Comparison of ENCODE assay signal across 7 mouse cellular contexts in the genomic region with DNA sequence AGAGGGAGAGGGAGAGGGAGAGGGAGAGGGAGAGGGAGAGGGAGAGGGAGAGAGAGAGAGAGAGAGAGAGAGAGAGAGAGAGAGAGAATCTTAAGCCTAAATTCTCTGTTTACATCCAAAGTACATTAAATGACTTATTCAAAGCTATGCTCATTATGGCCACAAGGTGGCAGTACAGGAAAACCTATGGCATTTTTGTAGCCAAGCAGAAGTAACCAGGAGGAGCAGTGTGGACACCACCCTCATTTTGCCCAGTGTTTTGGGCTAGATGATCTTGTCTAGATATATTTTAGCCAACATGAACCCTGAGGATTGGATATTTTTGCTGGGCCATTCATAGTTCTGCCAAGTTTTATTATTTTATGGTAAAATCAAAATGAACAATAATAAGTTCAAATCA. TPM values are rescaled to one million over a fixed set of nuclear protein-coding genes. Genes with fewer than 3 reads are reported as not detected.
A peak's percentile ranks its signal among the peaks of the same experiment; 100 is the strongest.
DNase-seq lines count a peak whose midpoint lies in the region; ATAC-seq and TF ChIP-seq lines count a peak whose summit lies in the region.

No protein-coding gene starts in this region.

- no peaks in the 10 kb centered on the region for H3K9me3 ChIP-seq in forebrain, postnatal 0 days (ENCODE audit: low read length)
- H3K9me3 ChIP-seq in lung, embryonic 14.5 days (ENCODE audit: low read depth, low read length), result no peaks in the 10 kb centered on the region

- H3K4me3 ChIP-seq in layer of hippocampus, adult 2 months, result no peak overlapping the region
- no peak overlapping the region for H3K4me3 ChIP-seq in forebrain, postnatal 0 days (ENCODE audit: low read depth, low read length)
- H3K4me3 ChIP-seq in lung, embryonic 14.5 days (ENCODE audit: low read depth, low read length), result no peak overlapping the region

- peak; percentile 80 for TF ChIP-seq CTCF in layer of hippocampus, adult 2 months (conservative IDR thresholded peaks at IDR 0.05)
- TF ChIP-seq CTCF in forebrain, postnatal 0 days (IDR thresholded peaks at IDR 0.05; ENCODE audit: low read depth), result peak; percentile 92
- TF ChIP-seq CTCF in lung, embryonic 14.5 days (IDR thresholded peaks at IDR 0.05; ENCODE audit: low read depth), result peak; percentile 89

- no peaks in the 10 kb centered on the region for H3K36me3 ChIP-seq in forebrain, postnatal 0 days (ENCODE audit: insufficient read depth)
- H3K36me3 ChIP-seq in lung, embryonic 14.5 days (ENCODE audit: insufficient read depth), result no peaks in the 10 kb centered on the region

- H3K4me1 ChIP-seq in forebrain, postnatal 0 days (ENCODE audit: insufficient read depth), result no peaks in the 10 kb centered on the region
- no peaks in the 10 kb centered on the region for H3K4me1 ChIP-seq in lung, embryonic 14.5 days (ENCODE audit: insufficient read depth)

- peak; percentile 49; the same call in 1 of the 2 replicates for ATAC-seq in forebrain, postnatal 0 days
- no peak for ATAC-seq in lung, embryonic 14.5 days (ENCODE audit: insufficient read depth)

- peak; percentile 63 to 75 for DNase-seq in layer of hippocampus, adult 2 months (ENCODE audit: low spot score in 2 of 2)
- no peak for DNase-seq in layer of hippocampus, adult 9-11 months
- DNase-seq in MEL-GATA-1-ER (ENCODE audit: extremely low read depth, low read depth), result peak; percentile 24
- peak; percentile 37 for DNase-seq in c-Kit-positive CD71-positive TER-119-negative erythroid progenitor cells, embryonic 14.5 days (ENCODE audit: low read depth)
- peak; percentile 90 for DNase-seq in forebrain, postnatal 0 days
- peak; percentile 96 for DNase-seq in lung, embryonic 14.5 days
- DNase-seq in telencephalon, adult 2 months (ENCODE audit: low read depth, low spot score), result peak; percentile 58

- no peaks in the 10 kb centered on the region for H3K27me3 ChIP-seq in forebrain, postnatal 0 days (ENCODE audit: insufficient read depth, low read length)
- no peaks in the 10 kb centered on the region for H3K27me3 ChIP-seq in lung, embryonic 14.5 days (ENCODE audit: insufficient read depth, low read length)

- no peak overlapping the region for H3K27ac ChIP-seq in layer of hippocampus, adult 2 months
- no peak overlapping the region for H3K27ac ChIP-seq in forebrain, postnatal 0 days (ENCODE audit: low read depth, low read length)
- H3K27ac ChIP-seq in lung, embryonic 14.5 days (ENCODE audit: low read depth), result no peak overlapping the region

- H3K9ac ChIP-seq in forebrain, postnatal 0 days, result no peak overlapping the region
- H3K9ac ChIP-seq in lung, embryonic 14.5 days, result no peak overlapping the region

- H3K4me2 ChIP-seq in forebrain, postnatal 0 days (ENCODE audit: low read depth), result no peak overlapping the region
- H3K4me2 ChIP-seq in lung, embryonic 14.5 days, result no peak overlapping the region

RNA-seq across cellular contexts. Expression of a gene that starts 21.2 kb away (rescaled TPM):
- total RNA-seq in layer of hippocampus, adult 2 months (2021), result 100 to 1,000 TPM; 803 to 896 TPM
- total RNA-seq in forebrain, postnatal 0 days (2014; rRNA removed), result 1,756 and 1,892 TPM in 2 replicates
- 1,681 and 1,809 TPM in 2 replicates for polyA plus RNA-seq in forebrain, postnatal 0 days (2015; fragmentation: Nextera tagmentation; extraction: Ambion mirVana)
- polyA plus RNA-seq in lung, embryonic 14.5 days (2014; fragmentation: Nextera tagmentation; extraction: Ambion mirVana), result 60.5 and 61.0 TPM in 2 replicates

RNA-seq across cellular contexts. Expression of a gene that starts 48.5 kb away (rescaled TPM):
- total RNA-seq in layer of hippocampus, adult 2 months (2021), result 100 to 1,000 TPM; 127 to 140 TPM
- 114 and 133 TPM in 2 replicates for total RNA-seq in forebrain, postnatal 0 days (2014; rRNA removed)
- polyA plus RNA-seq in forebrain, postnatal 0 days (2015; fragmentation: Nextera tagmentation; extraction: Ambion mirVana), result 49.5 and 62.8 TPM in 2 replicates
- polyA plus RNA-seq in lung, embryonic 14.5 days (2014; fragmentation: Nextera tagmentation; extraction: Ambion mirVana), result 67.8 and 70.5 TPM in 2 replicates
